Mouse (Mus musculus) cerebellum, postnatal 14 days (tissue): ENCODE results near the gene Slc9a6.

Experiments used
- DNase-seq, 2 experiments: peaks; one replicate each; pipeline ENCODE4 v3.0.0; 2021; ENCODE audit warnings: mixed read lengths in 2 of 2

The Slc9a6 gene

GRCm38 (mm10) chrX:56667296-56667695 is 57.7 kb downstream of the Slc9a6 start:
- peak; percentile 55 to 58 for DNase-seq

GRCm38 (mm10) chrX:56668051-56668450 is 58.5 kb downstream of the Slc9a6 start:
- DNase-seq = no peak

DNA sequence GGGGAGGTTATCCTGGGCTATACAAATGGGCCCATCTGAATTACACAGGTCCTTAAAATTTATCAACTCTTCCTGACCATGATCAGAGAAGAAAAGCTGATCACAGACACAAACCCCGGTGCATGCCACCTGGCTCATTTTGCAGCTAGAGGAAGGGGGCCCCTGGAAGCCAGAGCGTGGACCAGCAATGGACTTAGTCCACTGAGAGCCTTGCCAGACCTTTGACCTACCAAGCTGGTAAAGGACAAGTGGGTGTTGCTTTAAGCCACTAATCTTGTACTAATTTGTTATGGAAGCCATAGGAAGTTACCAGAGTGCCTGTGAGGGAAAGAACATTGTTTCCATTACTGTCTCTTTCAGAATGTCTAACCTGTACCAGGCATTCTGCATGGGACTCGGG is 58.9 kb downstream of the Slc9a6 start:
- no peak for DNase-seq

DNA sequence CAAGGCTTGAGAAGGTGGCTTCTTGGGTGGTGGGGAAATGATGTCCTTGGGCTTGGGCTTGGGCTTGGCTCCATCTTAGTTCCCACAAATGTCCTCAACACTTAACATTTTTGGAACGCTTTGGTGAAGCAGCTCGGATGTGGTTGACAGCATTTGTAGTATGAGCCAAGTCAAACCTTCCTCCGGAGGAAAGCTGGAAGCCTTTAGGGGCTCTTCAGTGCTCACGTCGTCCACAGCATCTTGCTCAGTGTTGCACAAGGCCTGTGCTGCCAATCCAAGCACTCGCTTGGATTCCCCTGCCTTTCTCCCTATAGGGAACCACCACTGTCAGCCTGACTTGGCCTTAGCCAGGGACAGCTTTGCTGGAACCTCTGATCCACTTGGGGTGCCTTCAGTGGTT is 66.0 kb downstream of the Slc9a6 start:
- no peak for DNase-seq

DNA sequence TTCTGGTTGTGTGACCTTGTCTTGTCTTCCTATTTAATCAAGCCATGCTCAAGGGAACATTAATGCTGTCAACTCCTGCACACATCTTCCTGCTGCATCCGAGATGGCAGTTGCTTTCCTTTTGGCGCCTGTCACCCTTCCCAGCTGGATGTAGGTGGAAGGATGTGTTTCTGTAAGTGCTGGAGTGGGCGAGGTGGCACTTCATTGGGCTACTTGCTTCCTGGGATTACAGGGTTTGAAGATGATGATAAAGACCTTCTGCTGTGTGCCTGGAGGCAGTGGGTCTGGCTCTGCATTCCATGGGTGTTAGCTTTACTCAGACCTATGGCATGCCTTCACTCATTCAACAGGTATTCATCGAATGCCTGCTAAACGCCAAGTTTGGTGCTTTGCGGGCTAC is 68.2 kb downstream of the Slc9a6 start:
- no peak for DNase-seq

DNA sequence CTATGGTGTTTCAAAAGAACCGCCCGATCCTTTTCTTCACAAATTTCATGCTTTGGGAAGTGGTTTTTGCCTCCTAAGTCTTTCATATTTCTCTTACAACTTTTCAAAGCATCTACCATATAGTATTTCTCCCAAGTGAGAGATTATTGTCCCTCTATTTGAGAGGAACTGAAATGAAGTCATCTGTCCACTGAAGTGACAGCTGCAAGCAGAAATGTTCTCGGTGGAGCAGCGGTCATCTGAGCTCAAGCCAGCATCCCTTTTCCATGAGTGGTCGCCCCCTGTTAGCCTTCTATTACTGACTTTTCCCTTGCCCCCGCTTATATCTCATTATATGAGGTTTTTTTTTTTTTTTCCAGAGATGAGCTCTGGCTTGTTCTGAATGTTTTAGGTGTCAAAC is 69.5 kb downstream of the Slc9a6 start:
- no peak for DNase-seq

- no peak for DNase-seq
Measured at GRCm38 (mm10) chrX:56682156-56682720, 72.7 kb downstream of the Slc9a6 start.

DNA sequence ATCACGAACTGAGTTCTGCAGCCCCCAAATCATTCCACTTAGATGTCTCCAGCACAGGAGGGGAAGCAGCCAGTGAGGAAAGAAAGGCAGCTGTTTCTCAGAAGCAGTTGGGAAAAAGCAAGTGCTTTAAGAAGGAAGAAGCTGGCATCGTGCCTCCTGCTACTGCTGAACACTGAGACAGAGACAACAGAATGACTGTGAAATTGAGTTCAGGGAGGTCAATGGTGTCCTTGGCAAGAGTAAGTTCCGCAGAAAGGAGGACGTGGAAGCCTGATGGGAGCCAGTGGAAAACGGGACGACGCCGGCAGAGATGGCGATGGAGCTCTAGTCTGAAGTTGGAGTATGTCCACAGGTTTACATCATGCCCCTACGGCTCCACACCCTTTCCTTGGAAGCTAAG is 74.0 kb downstream of the Slc9a6 start:
- DNase-seq = no peak

GRCm38 (mm10) chrX:56692554-56692953 is 83.0 kb downstream of the Slc9a6 start:
- DNase-seq = no peak

DNA sequence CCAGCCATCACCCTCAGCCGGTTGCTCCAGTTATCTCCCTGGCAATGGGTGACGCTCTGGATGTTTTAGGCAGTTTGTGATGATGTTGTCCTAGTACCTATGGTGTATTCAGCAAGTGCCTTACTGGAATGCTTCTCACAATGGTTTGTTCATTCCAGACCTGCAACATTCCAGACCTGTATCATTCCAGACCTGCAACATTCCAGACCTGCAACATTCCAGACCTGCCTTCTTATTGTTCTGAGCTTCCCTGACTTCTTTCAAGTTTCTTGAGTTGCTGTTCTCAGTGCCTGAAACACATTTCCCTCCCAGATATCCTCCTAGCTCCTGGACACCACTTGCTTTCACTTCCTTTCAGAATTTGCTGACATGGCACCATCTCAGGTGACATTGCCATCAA is 85.0 kb downstream of the Slc9a6 start:
- no peak for DNase-seq

DNA sequence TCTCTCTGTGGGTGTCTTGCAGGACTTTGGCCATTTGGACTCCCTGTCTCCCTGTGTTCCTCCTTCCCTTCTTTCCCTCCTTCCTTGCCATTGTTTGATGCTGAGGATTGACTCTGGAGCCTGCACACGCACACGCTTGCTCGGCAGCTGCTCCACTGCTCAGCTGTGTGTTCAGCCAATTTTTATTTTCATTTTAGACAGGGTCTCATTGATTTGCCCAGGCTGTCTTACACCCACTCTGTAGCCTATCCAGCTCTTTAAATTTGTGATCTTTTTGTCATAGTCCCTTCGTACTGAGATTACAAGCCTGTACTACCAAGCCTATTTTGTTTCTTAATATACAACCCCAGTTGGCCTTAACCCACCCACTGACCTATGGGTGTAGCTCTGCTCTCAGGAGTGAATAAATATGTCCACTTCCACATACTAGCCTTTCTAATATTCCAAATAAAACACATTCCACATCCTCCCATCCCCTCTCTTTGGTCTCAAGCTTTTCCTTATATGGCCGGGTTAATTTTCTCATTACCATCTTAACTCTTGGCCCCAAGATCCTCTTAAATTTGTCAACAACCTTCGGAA is 87.7 kb downstream of the Slc9a6 start:
- DNase-seq = no peak

GRCm38 (mm10) chrX:56697886-56698285 is 88.3 kb downstream of the Slc9a6 start:
- no peak for DNase-seq

DNA sequence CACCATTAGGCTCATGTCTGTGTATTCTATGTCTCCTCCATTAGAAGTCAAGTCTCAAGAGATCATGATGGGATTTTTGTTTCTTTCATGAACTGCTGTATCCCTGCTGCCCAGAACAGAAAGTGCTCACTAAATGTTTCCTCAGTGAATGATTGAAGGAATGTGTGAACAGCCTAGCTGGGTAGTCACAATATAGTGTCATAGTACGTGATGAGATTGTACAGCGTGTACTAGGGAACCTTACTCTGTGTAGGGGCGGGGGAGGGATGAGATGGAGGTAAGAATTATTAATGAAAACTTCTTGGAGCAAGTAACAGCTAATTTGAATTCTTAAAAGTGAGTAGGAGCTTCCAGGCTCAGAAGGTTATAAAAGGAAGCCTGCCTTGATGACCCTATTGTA is 91.7 kb downstream of the Slc9a6 start:
- DNase-seq = no peak

- DNase-seq = no peak
Measured at GRCm38 (mm10) chrX:56703965-56704562, 94.5 kb downstream of the Slc9a6 start.

- DNase-seq = no peak
Measured at GRCm38 (mm10) chrX:56708592-56709370, 99.2 kb downstream of the Slc9a6 start.

DNA sequence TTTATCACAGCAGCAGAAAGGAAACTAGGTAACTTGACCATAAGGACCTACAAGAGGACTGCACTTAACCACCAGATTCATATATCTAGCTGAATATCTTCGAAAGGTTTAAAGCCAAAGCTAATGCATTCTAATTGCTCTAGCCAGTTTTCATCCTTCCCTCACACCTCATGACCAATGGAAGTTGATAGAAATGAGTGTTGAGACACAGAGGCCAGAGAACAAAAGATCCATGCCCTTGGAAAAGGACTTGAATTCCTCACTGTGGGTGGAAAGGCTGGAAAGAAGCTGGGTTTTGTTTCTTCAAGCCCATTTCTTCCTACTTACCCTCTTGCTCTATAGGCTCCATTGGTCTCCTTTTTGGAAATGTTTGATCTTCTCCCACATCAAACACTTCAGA is 101.0 kb downstream of the Slc9a6 start:
- DNase-seq = no peak

GRCm38 (mm10) chrX:56712666-56713065 is 103.1 kb downstream of the Slc9a6 start:
- DNase-seq = no peak
